Mouse (Mus musculus): ENCODE results near the gene Itgae.

DNA sequence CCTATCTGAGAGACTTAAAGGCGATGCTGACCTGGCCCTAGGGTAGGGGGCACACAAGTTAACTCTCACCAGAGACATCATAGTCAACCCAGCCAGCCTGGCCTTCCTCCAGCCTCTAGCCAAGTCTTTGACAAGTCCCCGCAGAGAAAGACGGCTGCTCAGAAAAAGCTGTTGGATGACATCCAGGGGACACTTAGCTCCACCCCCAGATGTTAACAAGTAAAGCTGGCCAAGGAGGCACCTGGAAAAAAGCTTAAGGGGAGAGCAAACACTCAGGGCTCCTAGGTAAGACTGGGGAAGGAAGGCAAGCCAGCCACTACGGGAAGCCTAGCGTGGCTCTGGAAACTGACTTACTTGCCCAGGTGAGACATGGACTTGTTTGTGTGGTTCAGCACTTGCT, 81.8 kb downstream of the Itgae start:
- TF ChIP-seq POLR2A (IDR thresholded peaks at IDR 0.05; ENCODE audit: low read depth, low read length) (no peak), CTCF (conservative IDR thresholded peaks at IDR 0.05 in 1 of 2, IDR thresholded peaks at IDR 0.05 in 1 of 2; ENCODE audit: low read depth in 2 of 2, low read length in 2 of 2) (no peak), ELF1 (IDR thresholded peaks at IDR 0.05; ENCODE audit: low read depth, low read length) (no peak)

All from CH12.LX (cell line).